Mouse (Mus musculus) urinary bladder, postnatal 4 days (tissue): Measurements from ENCODE around the gene Tex30.
"Not testable (repeated sequence)": the region's sequence is repeated elsewhere in the genome, so short reads cannot be mapped to it uniquely, and the experiment has no call there.

Source experiments
- DNase-seq, 2 experiments: peaks; one replicate each; pipeline ENCODE4 v3.0.0; 2021 to 2022; ENCODE audit warnings: low spot score in 2 of 2

Tex30 gene

GRCm38 (mm10) chr1:44102259-44102717 lies at the start of gene Tex30:
Gene Tex30, minus strand, starts transcription at chr1:44102441.
- DNase-seq, result peak; percentile 91

DNA sequence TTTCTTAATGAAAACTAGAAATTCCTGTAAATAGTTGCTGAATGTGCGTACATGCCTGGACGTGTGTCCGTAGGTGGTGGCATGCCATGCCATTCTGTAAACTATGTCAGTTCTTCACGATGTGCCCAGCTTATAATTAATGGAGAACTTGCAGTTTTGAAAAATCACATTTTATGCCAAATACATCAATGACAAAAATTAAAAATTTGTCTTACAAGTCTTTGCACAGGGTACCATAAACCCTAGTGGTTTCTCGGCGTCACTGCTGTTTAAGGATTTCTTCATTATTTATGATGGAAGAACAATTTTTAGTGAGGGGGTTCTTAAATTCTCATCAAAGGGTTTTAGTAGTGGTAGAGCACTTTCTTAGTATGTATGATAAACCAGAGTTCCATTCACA lies 46.5 kb upstream of the Tex30 start:
- no peak for DNase-seq

GRCm38 (mm10) chr1:44147563-44148381 lies 45.5 kb upstream of the Tex30 start, which contains the start of gene Ercc5:
Gene Ercc5, plus strand, starts transcription at chr1:44147744.
- DNase-seq, result peak; percentile 70 to 74

DNA sequence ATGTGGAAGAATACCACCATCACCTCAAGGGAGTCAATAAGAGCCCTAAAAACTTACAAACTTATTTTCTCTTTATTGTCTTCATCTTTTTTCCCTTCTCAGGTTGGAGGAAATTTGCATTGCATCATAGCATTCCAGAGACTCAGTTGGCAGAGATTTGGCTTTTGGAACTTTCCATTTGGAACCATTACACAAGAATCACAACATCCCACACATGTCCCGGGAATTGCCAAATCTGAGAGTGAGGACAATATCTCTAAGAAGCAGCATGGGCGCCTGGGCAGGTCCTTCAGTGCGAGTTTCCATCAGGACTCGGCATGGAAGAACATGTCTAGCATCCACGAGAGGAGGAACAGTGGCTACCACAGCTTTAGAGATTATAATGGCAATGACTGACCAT lies 40.5 kb upstream of the Tex30 start:
- no peak for DNase-seq

GRCm38 (mm10) chr1:44140232-44140631 lies 38.0 kb upstream of the Tex30 start:
- no peak for DNase-seq

- no peak for DNase-seq
Observed at GRCm38 (mm10) chr1:44129929-44130581, 27.8 kb upstream of the Tex30 start.

DNA sequence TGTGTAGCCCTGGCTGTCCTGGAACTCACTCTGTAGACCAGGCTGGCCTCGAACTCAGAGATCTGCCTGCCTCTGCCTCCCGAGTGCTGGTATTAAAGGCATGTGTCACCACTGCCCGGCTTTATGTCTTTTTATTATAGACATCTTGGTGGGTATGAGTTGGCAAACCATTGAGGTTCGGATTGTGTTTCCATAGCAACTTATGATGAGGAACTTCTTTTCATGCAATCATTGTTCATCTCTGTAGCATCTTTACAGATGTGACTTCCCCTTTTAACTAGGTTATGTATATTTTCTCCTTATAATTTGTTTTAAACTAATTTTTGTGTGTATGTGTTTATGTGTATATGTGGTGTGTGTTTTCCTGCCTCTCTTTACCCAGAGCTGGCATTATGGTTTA lies 23.3 kb upstream of the Tex30 start:
- no peak for DNase-seq

- no peak for DNase-seq
Observed at GRCm38 (mm10) chr1:44122256-44122655, 20.0 kb upstream of the Tex30 start.

DNA sequence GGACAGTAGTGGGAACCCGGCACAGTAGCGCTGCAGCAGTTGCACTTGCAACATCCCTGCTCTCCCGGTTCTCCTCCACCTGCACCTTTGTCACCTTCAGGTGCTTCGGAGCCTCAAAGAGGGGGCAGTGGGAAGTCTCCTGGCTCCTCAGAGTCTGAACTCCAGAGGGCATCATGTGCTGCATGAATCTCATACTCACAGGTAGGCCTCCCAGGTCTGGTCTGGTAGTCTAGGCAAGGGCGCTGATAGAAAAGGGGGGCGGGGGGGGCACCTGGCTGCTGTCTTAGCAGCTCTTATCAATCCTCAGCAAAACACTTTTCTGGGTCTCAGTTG lies 17.8 kb upstream of the Tex30 start:
- DNase-seq, result no peak

- peak; percentile 80 to 83 for DNase-seq
Observed at GRCm38 (mm10) chr1:44119201-44120073, 17.2 kb upstream of the Tex30 start.

DNA sequence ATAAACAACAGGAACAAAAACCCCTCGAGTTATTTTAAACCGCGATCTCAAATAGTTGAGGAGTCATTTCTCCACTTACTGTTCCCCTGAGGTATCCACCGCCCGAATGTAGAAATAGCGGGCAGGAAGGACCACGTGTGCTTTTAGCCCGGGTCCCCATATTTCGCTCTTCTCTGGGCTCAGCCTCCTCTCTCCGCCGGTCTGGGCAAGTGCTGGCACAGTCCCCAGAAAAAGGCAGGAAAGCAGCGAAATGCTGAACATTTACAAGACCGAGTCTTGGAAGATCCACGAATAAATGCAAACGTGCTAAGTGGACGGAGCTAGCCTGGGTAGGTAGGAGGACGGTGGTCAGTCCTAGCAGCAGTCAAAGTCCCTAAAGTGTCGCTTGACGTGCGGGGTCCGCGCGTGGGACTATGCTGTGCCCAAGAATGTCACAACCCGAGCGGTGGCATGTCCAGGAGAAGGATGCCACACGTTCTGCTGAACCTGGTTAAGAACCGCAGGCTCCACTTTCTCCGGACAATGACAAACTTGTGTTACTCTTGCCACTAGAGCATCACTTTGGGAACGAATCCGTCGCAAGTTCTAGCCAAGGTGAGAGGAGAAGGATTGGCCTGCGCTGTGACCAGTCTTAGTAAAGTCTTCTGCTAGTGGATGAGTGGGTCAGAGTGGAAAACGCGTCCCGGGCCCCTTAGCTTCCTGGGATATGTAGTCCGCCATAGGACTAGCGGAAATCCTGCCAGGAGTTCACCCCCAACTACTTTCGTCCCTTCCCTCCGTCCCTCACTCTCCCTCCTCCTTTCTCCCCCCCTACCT lies 16.2 kb upstream of the Tex30 start, which contains the start of the genes Kdelc1 and Bivm:
TSS of gene Kdelc1 (minus strand) at position 570 of the 816 bp plus-strand sequence.
TSS of gene Bivm (plus strand) at position 719 of the 816 bp plus-strand sequence.
- DNase-seq, result peak; percentile 84 to 85

GRCm38 (mm10) chr1:44117571-44117970 lies 15.3 kb upstream of the Tex30 start:
- no peak for DNase-seq

DNA sequence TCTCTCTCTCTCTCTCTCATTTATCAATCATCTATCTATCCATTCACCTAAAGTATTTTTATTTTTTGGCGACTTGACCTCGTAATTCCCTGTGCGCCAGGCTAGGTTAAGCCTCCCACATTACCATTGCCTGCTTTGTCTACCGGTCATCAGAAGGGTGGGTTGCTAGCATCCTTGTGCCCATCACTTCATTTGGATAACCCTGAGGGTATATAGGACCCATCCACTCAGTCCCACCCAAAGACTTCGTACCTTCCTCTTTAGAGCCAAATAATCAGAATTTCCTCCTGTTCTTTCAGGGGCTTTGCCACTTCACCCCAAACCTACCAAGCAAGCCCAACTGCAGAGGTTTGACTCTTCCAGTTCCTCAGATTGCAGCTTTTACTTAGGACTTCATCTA lies 698 bp upstream of the Tex30 start:
- no peak for DNase-seq

DNA sequence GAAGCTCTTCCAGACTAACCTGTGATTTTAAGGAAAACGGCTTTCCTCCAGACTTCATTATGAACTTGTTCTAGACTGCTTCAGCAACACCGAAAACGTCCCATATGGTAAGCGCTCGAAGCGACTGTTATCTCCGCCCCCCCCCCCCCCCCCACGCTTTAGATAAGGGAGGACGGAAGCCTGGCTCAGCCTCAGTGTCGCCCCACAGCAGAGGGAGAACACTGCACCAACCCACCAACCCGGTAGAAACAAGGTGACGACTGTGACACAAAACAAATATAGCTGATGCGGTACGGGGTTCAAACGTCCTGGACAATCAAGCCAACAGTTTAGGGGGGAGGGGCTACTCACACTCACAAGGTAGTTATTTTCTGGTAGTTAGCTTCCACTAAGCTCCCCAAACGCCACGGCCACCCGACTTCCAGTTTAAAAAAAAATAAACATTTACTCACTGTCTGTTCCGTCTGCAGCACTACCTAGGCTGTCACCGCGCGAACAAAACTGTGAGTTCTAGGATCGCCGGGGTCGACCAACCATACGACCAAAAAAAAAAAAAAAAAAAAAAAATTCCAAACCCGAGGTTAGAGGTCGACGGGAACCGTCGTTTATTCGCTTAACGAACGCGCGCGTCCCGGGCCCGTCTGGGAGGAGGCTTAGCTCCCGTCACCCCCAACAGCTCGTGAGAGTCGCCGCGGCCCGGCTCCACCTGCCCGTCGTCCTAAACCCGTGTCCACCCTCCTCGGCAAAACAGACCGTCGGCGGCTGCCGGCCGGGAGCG lies 604 bp downstream of the Tex30 start:
- DNase-seq, result no peak

GRCm38 (mm10) chr1:44064625-44065024 lies 37.6 kb downstream of the Tex30 start:
- DNase-seq, result no peak

DNA sequence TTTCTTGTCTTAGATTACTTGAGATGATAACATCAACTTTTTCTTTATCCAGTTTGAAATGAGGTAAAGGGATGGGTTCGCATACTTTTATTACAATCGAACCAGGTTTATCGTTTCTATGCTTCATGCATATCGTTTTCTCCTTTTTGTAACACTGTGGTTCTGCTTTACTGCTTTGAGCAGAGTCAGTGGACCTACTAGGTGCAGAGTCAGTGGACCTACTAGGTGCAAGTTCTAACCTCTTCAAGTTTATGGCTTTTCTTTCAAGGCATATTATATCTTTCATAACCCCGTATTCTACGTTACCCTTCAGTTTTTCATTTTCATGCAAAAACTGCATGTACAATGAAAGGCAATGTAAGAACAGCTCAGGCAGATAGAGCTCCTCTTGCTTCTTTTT lies 38.8 kb downstream of the Tex30 start:
- DNase-seq, result no peak

DNA sequence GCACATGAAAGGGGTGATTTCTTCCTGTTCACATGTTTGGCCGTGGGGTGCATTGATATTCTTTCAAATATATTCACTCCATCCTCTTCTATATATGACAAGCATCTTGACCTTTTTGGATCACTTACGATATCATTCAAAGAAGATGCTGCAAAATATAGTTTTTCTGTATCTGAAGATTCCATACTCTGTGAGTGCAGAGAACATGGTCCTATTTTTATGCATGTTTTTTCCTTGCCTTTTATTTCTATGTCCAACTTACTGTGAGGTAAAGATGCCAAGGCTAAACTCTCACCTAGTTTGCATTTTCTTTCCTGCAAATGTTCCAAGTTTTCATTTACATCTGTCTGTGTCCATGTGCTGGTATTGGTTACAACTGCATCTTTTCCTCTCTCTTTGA lies 40.4 kb downstream of the Tex30 start, which contains the start of gene Gm8251:
TSS of gene Gm8251 (minus strand) at position 101 of the 400 bp plus-strand sequence.
- DNase-seq, result no peak

DNA sequence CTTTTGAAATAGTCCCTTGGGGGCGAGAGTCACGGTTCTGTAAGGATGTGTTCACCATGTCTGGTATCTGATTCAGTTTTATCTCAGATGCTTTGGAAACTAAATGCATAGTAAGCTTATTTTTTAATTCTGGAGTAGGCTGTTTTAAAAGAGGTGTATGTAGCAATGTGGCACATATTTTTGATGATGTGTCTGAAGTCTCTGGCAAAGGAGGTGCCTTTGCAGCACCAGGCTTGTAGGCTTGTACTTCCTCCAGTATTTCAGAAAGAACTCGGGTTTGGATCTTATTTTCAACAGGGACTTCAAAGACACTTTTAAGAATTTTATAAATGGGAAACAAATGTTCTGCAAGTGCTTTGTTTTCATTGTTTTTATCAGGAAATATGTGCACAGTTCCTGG lies 44.4 kb downstream of the Tex30 start:
- no peak for DNase-seq

DNA sequence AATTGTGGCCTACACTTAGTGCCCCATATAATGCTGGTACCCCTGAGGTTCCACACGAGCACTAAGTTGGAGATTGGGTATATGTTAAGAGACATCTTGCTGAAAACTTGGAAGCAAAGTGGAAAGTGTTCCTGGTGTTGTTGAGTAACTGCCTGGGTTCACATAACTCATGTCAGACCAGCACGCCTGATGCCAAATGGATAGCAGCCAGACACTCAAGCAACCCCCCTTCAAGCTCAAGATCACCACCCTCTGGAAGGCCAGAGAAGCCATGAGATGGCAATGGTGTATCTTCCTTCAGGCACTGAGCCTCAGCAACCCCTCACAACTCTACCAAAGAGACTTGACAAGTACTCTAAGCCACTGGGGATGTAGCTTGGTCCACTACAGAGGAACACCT lies 55.7 kb downstream of the Tex30 start:
- DNase-seq, result no peak

GRCm38 (mm10) chr1:44045689-44046088 lies 56.6 kb downstream of the Tex30 start:
- DNase-seq, result not testable (repeated sequence)
